Mouse (Mus musculus) skeletal muscle tissue, adult 2 months (tissue): ENCODE data around the gene Man1c1.

Experiments used
- DNase-seq: peaks from one replicate; pipeline ENCODE4 v3.0.0-alpha.2; 2012; ENCODE audit warnings: low read depth, low spot score

Man1c1 gene

GRCm38 (mm10) chr4:134603553-134603952, 100.5 kb downstream of the Man1c1 start:
- no peak for DNase-seq

GRCm38 (mm10) chr4:134602610-134603009, 101.5 kb downstream of the Man1c1 start:
- no peak for DNase-seq

- no peak for DNase-seq
Observed at GRCm38 (mm10) chr4:134601981-134602380, 102.1 kb downstream of the Man1c1 start.

DNA sequence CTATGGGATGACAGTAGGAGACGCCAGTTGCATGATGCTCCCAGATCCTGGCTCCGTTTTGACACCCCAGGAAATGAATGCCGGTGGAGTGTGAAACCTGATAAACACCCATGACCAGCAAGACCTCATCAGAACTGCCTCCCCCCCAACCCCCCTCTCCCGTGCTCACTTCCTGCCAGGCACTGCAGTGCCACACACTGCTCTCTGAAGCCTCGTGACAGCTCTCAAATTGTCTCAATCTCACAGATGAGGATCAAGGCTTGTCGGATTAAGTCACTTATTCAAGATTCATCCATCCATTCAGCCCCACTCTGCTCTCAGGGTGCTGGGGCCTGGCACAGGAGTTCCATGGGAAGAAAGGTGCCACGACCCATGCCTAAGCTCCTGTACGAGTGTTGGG, 102.7 kb downstream of the Man1c1 start:
- no peak for DNase-seq

- DNase-seq = no peak
Observed at GRCm38 (mm10) chr4:134600777-134601176, 103.3 kb downstream of the Man1c1 start.

GRCm38 (mm10) chr4:134600060-134600459, 104.0 kb downstream of the Man1c1 start:
- no peak for DNase-seq

DNA sequence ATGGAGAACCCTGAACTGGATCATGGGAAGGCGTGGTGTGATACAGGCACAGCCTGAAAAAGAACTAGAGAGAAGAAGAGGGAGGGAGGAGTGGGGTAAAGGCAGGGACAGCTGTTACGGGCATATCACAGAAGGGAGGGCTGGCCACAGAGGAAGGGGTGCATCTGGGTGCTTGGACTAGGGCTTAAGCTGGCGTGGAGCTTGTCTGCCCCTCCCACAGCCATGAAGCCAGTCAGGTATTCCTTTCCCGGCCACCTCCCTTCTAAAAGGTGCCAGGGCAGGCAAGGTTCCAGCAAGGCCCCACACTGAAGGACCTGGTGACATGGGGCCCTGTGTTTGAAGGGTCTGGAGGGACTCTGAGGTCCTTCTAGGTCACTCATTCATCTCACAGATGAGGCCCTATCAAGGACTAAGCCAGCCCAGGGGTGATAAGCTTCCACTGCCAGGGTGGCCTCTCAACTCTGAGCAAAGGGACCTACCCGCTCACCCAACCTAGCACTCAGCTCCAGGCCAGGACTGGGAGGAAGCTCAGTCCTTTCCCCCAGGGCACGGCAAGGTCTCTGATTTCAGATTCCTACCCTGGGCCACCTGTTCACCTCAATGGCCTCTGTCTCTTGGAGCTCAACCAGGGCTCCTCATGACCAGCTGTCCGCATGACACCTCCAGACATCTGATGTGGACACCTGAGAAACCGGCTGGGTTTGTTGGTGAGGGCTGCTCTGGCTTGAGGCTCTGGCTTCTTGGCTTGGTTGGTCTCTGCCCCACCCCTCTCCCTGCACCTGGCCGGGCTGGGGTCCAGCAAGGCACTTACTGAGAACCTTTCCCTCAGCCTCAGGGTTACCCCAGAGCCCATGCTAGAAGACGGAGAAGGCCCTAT, 107.0 kb downstream of the Man1c1 start:
- DNase-seq = peak; percentile 94

GRCm38 (mm10) chr4:134594731-134595439, 109.2 kb downstream of the Man1c1 start:
- DNase-seq = no peak

- no peak for DNase-seq
Observed at GRCm38 (mm10) chr4:134592442-134592841, 111.6 kb downstream of the Man1c1 start.

DNA sequence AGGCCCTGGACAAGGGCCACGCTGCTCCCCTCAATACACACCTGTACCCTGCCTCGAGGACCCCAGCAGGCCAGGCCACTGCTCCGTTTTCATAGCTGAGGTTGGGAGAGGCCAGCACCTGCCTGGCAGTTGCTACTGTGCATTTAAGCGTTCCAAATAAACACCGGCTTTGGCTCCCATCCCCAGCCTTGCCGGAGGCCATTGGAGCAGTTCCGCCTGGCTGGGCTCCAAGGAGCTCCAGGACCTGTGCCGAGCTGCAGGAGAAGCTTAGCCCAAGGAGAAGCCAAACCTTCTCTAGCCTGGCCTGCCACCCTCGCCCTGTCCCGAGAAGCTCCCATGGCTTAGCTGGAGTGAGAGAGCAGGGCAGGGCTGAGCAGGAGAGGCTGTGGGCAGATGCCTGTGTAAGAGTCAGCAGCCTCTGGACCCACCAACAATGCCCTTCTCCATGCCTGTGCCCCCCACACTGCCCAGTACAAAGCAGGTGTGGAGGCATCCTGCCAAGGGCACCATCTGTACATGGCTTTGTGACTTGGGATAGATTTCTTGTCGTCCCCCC, 112.5 kb downstream of the Man1c1 start:
- peak; percentile 94 for DNase-seq

- peak; percentile 58 for DNase-seq
Observed at GRCm38 (mm10) chr4:134590227-134590926, 113.7 kb downstream of the Man1c1 start.

- no peak for DNase-seq
Observed at GRCm38 (mm10) chr4:134589786-134590185, 114.3 kb downstream of the Man1c1 start.

DNA sequence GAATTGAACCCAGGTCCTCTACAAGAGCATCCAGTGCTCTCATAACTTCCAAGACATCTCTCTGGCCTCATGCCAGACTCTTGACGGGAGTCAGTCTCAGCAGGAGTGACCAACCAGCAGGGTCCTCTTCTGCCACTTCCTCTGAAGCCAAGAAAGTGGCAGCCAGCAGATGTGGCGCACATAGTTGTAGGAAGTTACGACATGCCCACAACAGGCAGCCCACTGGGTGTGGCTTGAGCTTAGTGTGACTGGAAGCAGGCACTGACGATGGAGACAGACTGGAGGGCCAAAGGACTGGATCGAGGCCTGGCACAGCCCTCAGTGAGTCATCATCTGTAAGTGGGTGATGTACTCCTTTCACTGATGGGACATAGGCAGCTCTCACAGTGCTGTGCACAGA, 115.1 kb downstream of the Man1c1 start:
- no peak for DNase-seq

DNA sequence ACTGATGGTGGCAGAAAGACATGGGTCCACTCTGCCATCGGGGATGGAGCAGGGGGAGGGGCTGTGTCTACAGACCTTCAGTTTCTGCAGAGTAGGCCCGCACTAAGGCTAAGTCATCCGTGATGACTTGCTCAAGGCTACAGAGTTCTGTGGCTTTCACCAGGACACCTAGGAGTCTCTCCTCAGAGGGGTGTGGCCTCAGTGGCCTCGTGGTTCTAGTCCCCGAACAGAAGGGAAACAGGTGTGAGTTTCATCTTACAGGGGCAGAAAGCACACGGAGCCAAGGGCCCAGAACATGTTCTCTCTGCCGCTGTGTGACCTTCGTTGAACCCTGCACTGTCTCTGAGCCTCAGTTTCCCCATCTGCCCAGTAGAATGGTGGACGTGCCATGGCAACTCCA, 115.8 kb downstream of the Man1c1 start:
- DNase-seq = no peak

GRCm38 (mm10) chr4:134587636-134588197, 116.4 kb downstream of the Man1c1 start:
- DNase-seq = no peak

GRCm38 (mm10) chr4:134586631-134587030, 117.5 kb downstream of the Man1c1 start:
- no peak for DNase-seq

GRCm38 (mm10) chr4:134586126-134586525, 118.0 kb downstream of the Man1c1 start:
- no peak for DNase-seq

DNA sequence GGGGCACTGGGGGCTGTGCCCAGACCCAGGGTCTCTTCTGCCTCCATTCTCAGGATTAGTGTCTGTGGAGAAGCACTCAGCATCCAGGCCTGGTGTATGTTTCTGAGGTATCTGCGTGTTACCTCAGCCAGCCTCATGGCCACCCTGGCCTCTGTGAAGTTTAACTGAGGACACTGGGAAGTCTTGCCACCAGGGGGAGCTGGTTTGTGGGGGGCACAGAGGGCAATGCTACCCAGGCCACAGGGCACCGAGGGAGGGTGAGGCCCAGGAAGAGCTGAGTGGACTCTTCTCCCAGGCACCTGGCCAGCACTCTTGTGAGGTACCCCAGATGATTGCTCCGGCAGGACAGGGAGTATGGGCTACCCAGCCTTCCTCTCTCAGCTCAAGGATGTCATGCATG, 120.6 kb downstream of the Man1c1 start:
- DNase-seq = no peak

GRCm38 (mm10) chr4:134581365-134581764, 122.7 kb downstream of the Man1c1 start:
- DNase-seq = no peak

GRCm38 (mm10) chr4:134580351-134581148, 123.5 kb downstream of the Man1c1 start:
- no peak for DNase-seq

- DNase-seq = no peak
Observed at GRCm38 (mm10) chr4:134579620-134580019, 124.5 kb downstream of the Man1c1 start.
